Mouse (Mus musculus) kidney, embryonic 16.5 days (tissue): ENCODE results near the gene Trim29. TPM values are rescaled to one million over a fixed set of nuclear protein-coding genes. Genes with fewer than 3 reads are reported as not detected.

Source experiments
- ATAC-seq: fragments of 200-750 bp; cut with Nextera tagmentation; 2 replicates; pipeline ENCODE4 v1.8.0; 2017; ENCODE audit warnings: moderate TSS enrichment; ENCODE audit not compliant: low FRiP score, low TSS enrichment
- H3K27ac ChIP-seq: fragments of 300-500 bp; sonication (generic); 2 replicates; pipeline ENCODE4 v1.5.1; 2014; ENCODE audit warnings: low read length
- H3K27me3 ChIP-seq: fragments of 300-500 bp; sonication (generic); 2 replicates; pipeline ENCODE4 v1.6.1; 2014; ENCODE audit warnings: low read length, control low read depth, mixed read lengths; ENCODE audit not compliant: insufficient read depth
- H3K36me3 ChIP-seq: fragments of 300-500 bp; sonication (generic); 2 replicates; pipeline ENCODE4 v1.6.1; 2014; ENCODE audit warnings: low read length, control low read depth, mixed read lengths; ENCODE audit not compliant: insufficient read depth
- H3K4me1 ChIP-seq: fragments of 300-500 bp; sonication (generic); 2 replicates; pipeline ENCODE4 v1.6.1; 2014; ENCODE audit warnings: low read length, control low read depth, mixed read lengths; ENCODE audit not compliant: insufficient read depth
- H3K4me2 ChIP-seq: fragments of 300-500 bp; sonication (generic); replicated peaks from 2 replicates; pipeline ENCODE4 v1.6.1; 2014; ENCODE audit warnings: low read depth, low read length
- H3K4me3 ChIP-seq: fragments of 300-500 bp; sonication (generic); 2 replicates; pipeline ENCODE4 v1.5.1; 2014; ENCODE audit warnings: mild to moderate bottlenecking, low read length
- H3K9ac ChIP-seq: fragments of 300-500 bp; sonication (generic); replicated peaks from 2 replicates; pipeline ENCODE4 v1.6.1; 2014; ENCODE audit warnings: low read length
- H3K9me3 ChIP-seq: fragments of 300-500 bp; sonication (generic); 2 replicates; pipeline ENCODE4 v1.6.1; 2016; ENCODE audit warnings: low read length, control low read depth
- WGBS: fragments of 180-500 bp; shearing (Covaris S2); extraction: QIAGEN DNeasy Blood & Tissue Kit; methylation state at CpG from one replicate; pipeline ENCODE4 v1.1.7; 2014; 5-methylcytosine and 5-hydroxymethylcytosine counted together
- polyA plus RNA-seq: library from polyadenylated mRNA; unstranded; fragments of >200 nt; fragmentation: Nextera tagmentation; extraction: Ambion mirVana; gene quantifications from 2 replicates; pipeline ENCODE4 v1.2.1, GENCODE M21; 2015

Gene Trim29
- polyA plus RNA-seq, 1 experiment from 2014 or later = 2.0 TPM

GRCm38 (mm10) chr9:43270723-43271252 lies 39.9 kb upstream of the Trim29 start:
- Histone ChIP-seq H3K27ac (no peak overlapping the region), H3K4me1 (peaks cover 14% of the 10 kb centered on the region), H3K9me3 (no peaks in the 10 kb centered on the region), H3K9ac (peak overlapping the region; percentile 38; the same call in 1 of the 2 replicates), H3K4me3 (peak overlapping the region; percentile 27), H3K4me2 (peak overlapping the region; percentile 55), H3K27me3 (peaks cover 15% of the 10 kb centered on the region; the same call in 1 of the 2 replicates), H3K36me3 (no peaks in the 10 kb centered on the region)
- peak; percentile 47; the same call in 1 of the 2 replicates for ATAC-seq
- 3% methylated on average over 17 of the region's 17 CpGs for WGBS

- H3K9me3 ChIP-seq = no peaks in the 10 kb centered on the region
- no peak overlapping the region for H3K4me3 ChIP-seq
- H3K27me3 ChIP-seq = peaks cover 15% of the 10 kb centered on the region; the same call in 1 of the 2 replicates
- WGBS = 61% methylated on average over 14 of the region's 14 CpGs
- no peak overlapping the region for H3K27ac ChIP-seq
- H3K36me3 ChIP-seq = no peaks in the 10 kb centered on the region
- ATAC-seq = 0 out of 2 replicates have a peak, but pooled peaks have one; percentile 16
- H3K9ac ChIP-seq = no peak overlapping the region
- H3K4me2 ChIP-seq = no peak overlapping the region
- H3K4me1 ChIP-seq = peaks cover 14% of the 10 kb centered on the region
These were observed 38.7 kb upstream of the Trim29 start for GRCm38 (mm10) chr9:43271761-43272518.

DNA sequence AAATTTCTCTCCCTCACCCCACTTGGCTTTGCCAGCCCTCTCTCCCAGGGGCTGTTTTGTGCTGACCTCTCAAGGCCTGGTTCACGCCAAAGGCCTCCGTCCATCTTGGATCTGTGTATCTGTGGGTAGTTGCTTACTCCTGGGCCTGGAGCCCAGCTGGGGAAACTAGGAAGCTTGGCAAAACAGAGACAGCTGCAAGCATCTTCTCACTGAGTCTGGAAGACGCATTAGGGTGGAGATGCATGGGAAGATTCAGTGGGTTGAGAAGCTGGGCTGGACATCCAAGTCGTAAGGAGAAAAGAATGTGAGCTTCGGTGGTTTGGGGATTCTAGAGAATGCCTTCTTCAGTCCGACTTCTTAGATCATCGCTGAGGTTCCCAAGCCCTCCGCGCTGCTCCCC lies 36.9 kb upstream of the Trim29 start:
- Histone ChIP-seq H3K27ac (no peak overlapping the region), H3K9me3 (no peaks in the 10 kb centered on the region), H3K4me2 (no peak overlapping the region), H3K9ac (no peak overlapping the region), H3K4me3 (no peak overlapping the region), H3K27me3 (peaks cover 15% of the 10 kb centered on the region; the same call in 1 of the 2 replicates), H3K36me3 (no peaks in the 10 kb centered on the region), H3K4me1 (peaks cover 14% of the 10 kb centered on the region)
- no peak for ATAC-seq
- 85% methylated on average over 9 of the region's 9 CpGs for WGBS

GRCm38 (mm10) chr9:43284284-43284683 lies 26.4 kb upstream of the Trim29 start:
- H3K4me3 ChIP-seq = no peak overlapping the region
- H3K4me1 ChIP-seq = peaks cover 4% of the 10 kb centered on the region; the same call in 1 of the 2 replicates
- H3K36me3 ChIP-seq = no peaks in the 10 kb centered on the region
- no peaks in the 10 kb centered on the region for H3K27me3 ChIP-seq
- no peaks in the 10 kb centered on the region for H3K9me3 ChIP-seq
- no peak overlapping the region for H3K4me2 ChIP-seq
- H3K27ac ChIP-seq = no peak overlapping the region
- WGBS = 7% methylated on average over 6 of the region's 6 CpGs
- no peak overlapping the region for H3K9ac ChIP-seq
- peak; percentile 94 for ATAC-seq

DNA sequence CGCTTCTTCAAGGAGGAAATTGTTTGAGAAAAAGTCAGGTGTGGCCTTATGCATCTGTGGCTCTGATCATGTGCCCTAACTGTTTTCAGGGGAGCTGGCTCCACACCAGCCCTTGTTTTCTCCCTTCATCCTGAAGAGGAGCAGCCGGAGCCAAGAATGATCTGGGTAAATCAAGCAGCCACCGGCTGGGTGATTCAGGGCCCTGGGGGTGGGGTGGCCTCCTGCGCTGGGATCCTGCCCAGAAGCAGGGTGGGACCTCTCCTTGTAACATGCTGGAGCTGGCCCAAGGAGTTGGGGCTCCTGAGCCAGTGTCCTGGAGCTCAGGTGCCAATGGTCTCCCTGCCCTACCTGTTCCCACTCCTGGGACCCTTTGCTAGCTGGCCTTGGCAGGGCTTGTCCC lies 25.4 kb upstream of the Trim29 start:
- no peaks in the 10 kb centered on the region for H3K27me3 ChIP-seq
- H3K36me3 ChIP-seq = no peaks in the 10 kb centered on the region
- no peak overlapping the region for H3K9ac ChIP-seq
- H3K4me2 ChIP-seq = no peak overlapping the region
- H3K4me3 ChIP-seq = no peak overlapping the region
- no peak overlapping the region for H3K27ac ChIP-seq
- H3K4me1 ChIP-seq = peaks cover 4% of the 10 kb centered on the region; the same call in 1 of the 2 replicates
- WGBS = 87% methylated on average over 4 of the region's 4 CpGs
- H3K9me3 ChIP-seq = no peaks in the 10 kb centered on the region
- ATAC-seq = no peak

DNA sequence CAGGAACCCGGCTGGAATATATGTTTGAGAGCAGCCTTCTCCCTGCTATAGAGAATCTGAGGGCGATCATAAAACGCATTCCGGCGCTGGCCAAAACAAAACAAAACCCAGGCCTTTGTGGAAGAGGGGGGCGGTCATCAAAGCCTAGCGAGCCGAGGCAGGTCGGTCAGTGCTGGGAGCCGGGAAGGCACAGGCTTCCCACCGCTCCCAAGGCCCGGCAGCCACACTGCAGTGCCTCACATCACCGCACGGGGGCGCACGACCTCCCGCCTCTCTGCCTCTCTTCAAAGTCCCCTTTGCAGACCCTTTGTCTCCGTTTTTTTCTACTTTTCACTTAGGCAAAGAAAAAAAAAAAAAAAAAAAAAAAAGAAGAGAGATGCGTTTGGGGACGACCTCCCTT lies 23.8 kb upstream of the Trim29 start:
- H3K36me3 ChIP-seq = no peaks in the 10 kb centered on the region
- peaks cover 4% of the 10 kb centered on the region; the same call in 1 of the 2 replicates for H3K4me1 ChIP-seq
- H3K27ac ChIP-seq = no peak overlapping the region
- peak overlapping the region; percentile 44 for H3K4me2 ChIP-seq
- H3K27me3 ChIP-seq = no peaks in the 10 kb centered on the region
- 2% methylated on average over 20 of the region's 20 CpGs for WGBS
- ATAC-seq = peak; percentile 69
- no peaks in the 10 kb centered on the region for H3K9me3 ChIP-seq
- no peak overlapping the region for H3K4me3 ChIP-seq
- H3K9ac ChIP-seq = peak overlapping the region; percentile 33

- H3K4me1 ChIP-seq = no peaks in the 10 kb centered on the region
- no peak overlapping the region for H3K9ac ChIP-seq
- no peak overlapping the region for H3K4me2 ChIP-seq
- no peak overlapping the region for H3K4me3 ChIP-seq
- no peak overlapping the region for H3K27ac ChIP-seq
- no peaks in the 10 kb centered on the region for H3K27me3 ChIP-seq
- no peaks in the 10 kb centered on the region for H3K9me3 ChIP-seq
- H3K36me3 ChIP-seq = no peaks in the 10 kb centered on the region
- 75% methylated on average over 6 of the region's 6 CpGs for WGBS
- ATAC-seq = no peak
These were observed 17.6 kb upstream of the Trim29 start for GRCm38 (mm10) chr9:43293058-43293457.

DNA sequence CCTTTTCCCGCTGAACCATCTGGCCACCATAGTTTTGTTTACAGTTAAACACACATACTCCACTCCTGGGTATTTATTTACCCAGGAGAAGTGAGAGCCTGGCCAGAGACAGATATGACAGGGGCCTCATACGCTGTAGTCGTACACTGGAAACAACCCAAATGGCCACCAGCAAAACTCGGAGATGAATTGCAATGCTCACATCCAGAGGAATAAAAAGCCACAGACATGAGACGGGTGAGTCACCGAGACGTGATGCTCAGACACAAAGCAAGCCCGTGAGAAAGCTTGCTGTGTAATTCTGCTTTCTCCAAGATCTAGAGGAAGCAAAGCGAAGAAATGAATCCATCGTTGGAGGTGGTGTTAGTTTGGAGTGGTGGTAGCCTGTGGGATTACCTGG lies 10.3 kb upstream of the Trim29 start:
- Histone ChIP-seq H3K36me3 (no peaks in the 10 kb centered on the region), H3K9me3 (no peaks in the 10 kb centered on the region), H3K4me1 (no peaks in the 10 kb centered on the region), H3K4me2 (no peak overlapping the region), H3K4me3 (no peak overlapping the region), H3K9ac (no peak overlapping the region), H3K27ac (no peak overlapping the region), H3K27me3 (no peaks in the 10 kb centered on the region)
- ATAC-seq = no peak
- 66% methylated on average over 10 of the region's 10 CpGs for WGBS

DNA sequence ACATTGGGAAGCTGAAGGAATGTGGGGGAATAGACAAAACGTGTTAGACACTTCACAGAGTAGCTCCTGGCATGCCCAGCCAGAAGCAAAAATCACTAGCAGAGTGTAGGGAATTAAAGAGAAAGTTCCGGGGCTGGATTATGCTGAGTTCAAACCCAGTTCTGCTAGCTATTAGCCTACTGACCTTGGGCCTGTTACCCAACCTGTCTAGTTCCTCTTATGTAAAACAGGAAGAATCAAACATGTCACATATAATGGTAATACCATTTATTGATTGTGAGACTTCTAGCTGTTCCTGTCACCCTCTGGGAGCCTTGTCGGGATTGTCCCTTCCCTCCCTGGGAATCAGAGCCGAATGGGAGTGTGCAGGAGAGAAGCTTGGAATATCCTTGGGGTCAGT lies 7.7 kb upstream of the Trim29 start:
- no peak overlapping the region; the same call in 1 of the 2 replicates for H3K9ac ChIP-seq
- H3K27ac ChIP-seq = no peak overlapping the region
- no peaks in the 10 kb centered on the region for H3K27me3 ChIP-seq
- no peak overlapping the region for H3K4me3 ChIP-seq
- no peaks in the 10 kb centered on the region for H3K36me3 ChIP-seq
- peaks cover 3% of the 10 kb centered on the region; the same call in 1 of the 2 replicates for H3K4me1 ChIP-seq
- no peak overlapping the region for H3K4me2 ChIP-seq
- whole genome bisulfite sequencing = 63% methylated on average over 4 of the region's 4 CpGs
- no peak for ATAC-seq
- H3K9me3 ChIP-seq = no peaks in the 10 kb centered on the region

GRCm38 (mm10) chr9:43305882-43306281 lies 4.8 kb upstream of the Trim29 start:
- Histone ChIP-seq H3K27me3 (peaks cover 3% of the 10 kb centered on the region; the same call in 1 of the 2 replicates), H3K4me1 (peaks cover 4% of the 10 kb centered on the region), H3K4me3 (no peak overlapping the region), H3K4me2 (no peak overlapping the region), H3K9ac (no peak overlapping the region), H3K36me3 (no peaks in the 10 kb centered on the region), H3K27ac (no peak overlapping the region), H3K9me3 (no peaks in the 10 kb centered on the region)
- WGBS = 31% methylated on average over 6 of the region's 6 CpGs
- ATAC-seq = peak; percentile 57; the same call in 1 of the 2 replicates
